Mouse (Mus musculus): Measurements from ENCODE around the gene Manbal.

Manbal gene

GRCm38 (mm10) chr2:157436496-157436895, 69.1 kb downstream of the Manbal start:
- no peak for DNase-seq (ENCODE audit: low spot score)

- no peak for DNase-seq (ENCODE audit: low spot score)
Observed at GRCm38 (mm10) chr2:157437123-157437522, 69.7 kb downstream of the Manbal start.

GRCm38 (mm10) chr2:157441363-157441762, 74.0 kb downstream of the Manbal start:
- no peak for DNase-seq (ENCODE audit: low spot score)
